Mouse (Mus musculus) C2C12 (cell line): Measurements from ENCODE around the gene Vmn2r96. TPM values are rescaled to one million over a fixed set of nuclear protein-coding genes. Genes with fewer than 3 reads are reported as not detected.
"Not testable (repeated sequence)": the region's sequence is repeated elsewhere in the genome, so short reads cannot be mapped to it uniquely, and the experiment has no call there.

Experiments
- H3K27me3 ChIP-seq: one replicate; pipeline ENCODE4 v1.6.1; 2011; ENCODE audit not compliant: control insufficient read depth, insufficient read depth, insufficient read length
- H3K36me3 ChIP-seq: one replicate; pipeline ENCODE4 v1.6.1; 2011; ENCODE audit not compliant: control insufficient read depth, insufficient read depth
- H3K4me3 ChIP-seq: one replicate; pipeline ENCODE4 v1.5.1; 2011; ENCODE audit warnings: mild to moderate bottlenecking, control low read depth; ENCODE audit not compliant: poor library complexity, insufficient read depth, severe bottlenecking
- H3K79me2 ChIP-seq: one replicate; pipeline ENCODE4 v1.6.1; 2011; ENCODE audit not compliant: control insufficient read depth, insufficient read depth
- H3K79me3 ChIP-seq: one replicate; pipeline ENCODE4 v1.6.1; 2011; ENCODE audit warnings: low read depth, control low read depth
- H3ac ChIP-seq: one replicate; pipeline ENCODE3; 2011; ENCODE audit warnings: low read depth; ENCODE audit not compliant: control insufficient read depth, insufficient read length
- CEBPB ChIP-seq: IDR thresholded peaks from one replicate; pipeline ENCODE4 v1.6.1; 2011; ENCODE audit warnings: low read depth, mild to moderate bottlenecking, control low read depth, moderate library complexity
- CTCF ChIP-seq: IDR thresholded peaks from one replicate; pipeline ENCODE4 v1.5.1; 2011; ENCODE audit not compliant: control insufficient read depth, insufficient read depth, insufficient read length
- FOSL1 ChIP-seq: IDR thresholded peaks from one replicate; pipeline ENCODE4 v1.8.0; 2011; ENCODE audit warnings: mild to moderate bottlenecking, low read length; ENCODE audit not compliant: poor library complexity, insufficient read depth, severe bottlenecking
- MAX ChIP-seq: IDR thresholded peaks from one replicate; pipeline ENCODE4 v1.6.1; 2011; ENCODE audit warnings: mild to moderate bottlenecking, control low read depth
- MYOD1 ChIP-seq: IDR thresholded peaks from one replicate; pipeline ENCODE4 v1.6.1; 2011; ENCODE audit warnings: low read depth; ENCODE audit not compliant: control insufficient read depth, insufficient read length
- MYOG ChIP-seq: IDR thresholded peaks from one replicate; pipeline ENCODE4 v1.6.1; 2011; ENCODE audit not compliant: control insufficient read depth, insufficient read length; ENCODE audit errors: extremely low read depth
- USF1 ChIP-seq: IDR thresholded peaks from one replicate; pipeline ENCODE4 v1.6.1; 2011; ENCODE audit warnings: low read depth, mild to moderate bottlenecking, control low read depth, moderate library complexity
- long read RNA-seq, 2 experiments: library from polyadenylated mRNA; unstranded; transcript quantifications; one replicate each; pipeline ENCODE4 v2.0.0; 2019 to 2020
- polyA plus RNA-seq: library from polyadenylated mRNA; unstranded; fragments of >200 nt; fragmentation: generic; extraction: Trizol; gene quantifications from one replicate; pipeline ENCODE4 v1.2.1, GENCODE M21; 2012; ENCODE audit warnings: missing spikeins

Gene Vmn2r96
- not detected for polyA plus RNA-seq
- long read RNA-seq, experiment 1, partial matches to known transcripts: 0 of 1 reads
- long read RNA-seq, experiment 1, other reads (novel, unspliced or antisense): 1 of 1 reads
- long read RNA-seq, experiment 2: 0 reads

- H3K79me3 ChIP-seq, H3K36me3 ChIP-seq, H3K79me2 ChIP-seq, H3K4me3 ChIP-seq, H3ac ChIP-seq, H3K27me3 ChIP-seq: not testable (repeated sequence)
Measured at GRCm38 (mm10) chr17:18572851-18573250, at the start of gene Vmn2r96. Gene Vmn2r96 (plus strand): TSS chr17:18573151.

- no peak for TF ChIP-seq FOSL1
- TF ChIP-seq MAX: no peak
- no peak for TF ChIP-seq CEBPB
- no peak for TF ChIP-seq USF1
- no peak for TF ChIP-seq CTCF
- no peak for TF ChIP-seq MYOD1
- TF ChIP-seq MYOG: no peak
- H3K27me3 ChIP-seq: no peaks in the 10 kb centered on the region
- H3K79me2 ChIP-seq: no peaks in the 10 kb centered on the region
- H3K4me3 ChIP-seq: no peak overlapping the region
- no peaks in the 10 kb centered on the region for H3K79me3 ChIP-seq
- H3ac ChIP-seq: no peak overlapping the region
- H3K36me3 ChIP-seq: no peaks in the 10 kb centered on the region
Measured at GRCm38 (mm10) chr17:18523371-18523770, 49.6 kb upstream of the Vmn2r96 start.

GRCm38 (mm10) chr17:18523991-18524390 lies 49.0 kb upstream of the Vmn2r96 start:
- Histone ChIP-seq H3K4me3 (no peak overlapping the region), H3K27me3 (no peaks in the 10 kb centered on the region), H3K79me2 (no peaks in the 10 kb centered on the region), H3ac (no peak overlapping the region), H3K36me3 (no peaks in the 10 kb centered on the region), H3K79me3 (no peaks in the 10 kb centered on the region)
- TF ChIP-seq MAX (no peak), USF1 (no peak), MYOD1 (no peak), CTCF (no peak), FOSL1 (no peak), CEBPB (no peak), MYOG (no peak)

- H3K4me3 ChIP-seq, H3ac ChIP-seq, H3K36me3 ChIP-seq: not testable (repeated sequence)
Measured at GRCm38 (mm10) chr17:18558212-18559158, 14.5 kb upstream of the Vmn2r96 start.

GRCm38 (mm10) chr17:18566186-18566585 lies 6.8 kb upstream of the Vmn2r96 start:
- not testable (repeated sequence) for H3K79me3 ChIP-seq, H3K4me3 ChIP-seq, H3K36me3 ChIP-seq, H3ac ChIP-seq, H3K27me3 ChIP-seq, H3K79me2 ChIP-seq

More at GRCm38 (mm10) chr17:18558212-18559158, 14.5 kb upstream of the Vmn2r96 start:
- not testable (repeated sequence) for H3K27me3 ChIP-seq, H3K79me3 ChIP-seq, H3K79me2 ChIP-seq

GRCm38 (mm10) chr17:18615151-18615550 lies 42.2 kb downstream of the Vmn2r96 start:
- not testable (repeated sequence) for H3K79me2 ChIP-seq, H3K27me3 ChIP-seq, H3K36me3 ChIP-seq, H3K4me3 ChIP-seq, H3K79me3 ChIP-seq, H3ac ChIP-seq

- H3K79me2 ChIP-seq: no peaks in the 10 kb centered on the region
- no peak overlapping the region for H3K4me3 ChIP-seq
- no peaks in the 10 kb centered on the region for H3K27me3 ChIP-seq
- no peak for TF ChIP-seq USF1
- no peak for TF ChIP-seq MAX
- H3ac ChIP-seq: no peak overlapping the region
- no peaks in the 10 kb centered on the region for H3K36me3 ChIP-seq
- H3K79me3 ChIP-seq: no peaks in the 10 kb centered on the region
Measured at GRCm38 (mm10) chr17:18626532-18626931, 53.6 kb downstream of the Vmn2r96 start.

Other genes with a start within 250 kb of the Vmn2r96 start
- not detected for gene Vmn2r95, start 149.1 kb upstream of the Vmn2r96 start, polyA plus RNA-seq